Mouse (Mus musculus): Measurements from ENCODE around the gene Gnai3.

DNA sequence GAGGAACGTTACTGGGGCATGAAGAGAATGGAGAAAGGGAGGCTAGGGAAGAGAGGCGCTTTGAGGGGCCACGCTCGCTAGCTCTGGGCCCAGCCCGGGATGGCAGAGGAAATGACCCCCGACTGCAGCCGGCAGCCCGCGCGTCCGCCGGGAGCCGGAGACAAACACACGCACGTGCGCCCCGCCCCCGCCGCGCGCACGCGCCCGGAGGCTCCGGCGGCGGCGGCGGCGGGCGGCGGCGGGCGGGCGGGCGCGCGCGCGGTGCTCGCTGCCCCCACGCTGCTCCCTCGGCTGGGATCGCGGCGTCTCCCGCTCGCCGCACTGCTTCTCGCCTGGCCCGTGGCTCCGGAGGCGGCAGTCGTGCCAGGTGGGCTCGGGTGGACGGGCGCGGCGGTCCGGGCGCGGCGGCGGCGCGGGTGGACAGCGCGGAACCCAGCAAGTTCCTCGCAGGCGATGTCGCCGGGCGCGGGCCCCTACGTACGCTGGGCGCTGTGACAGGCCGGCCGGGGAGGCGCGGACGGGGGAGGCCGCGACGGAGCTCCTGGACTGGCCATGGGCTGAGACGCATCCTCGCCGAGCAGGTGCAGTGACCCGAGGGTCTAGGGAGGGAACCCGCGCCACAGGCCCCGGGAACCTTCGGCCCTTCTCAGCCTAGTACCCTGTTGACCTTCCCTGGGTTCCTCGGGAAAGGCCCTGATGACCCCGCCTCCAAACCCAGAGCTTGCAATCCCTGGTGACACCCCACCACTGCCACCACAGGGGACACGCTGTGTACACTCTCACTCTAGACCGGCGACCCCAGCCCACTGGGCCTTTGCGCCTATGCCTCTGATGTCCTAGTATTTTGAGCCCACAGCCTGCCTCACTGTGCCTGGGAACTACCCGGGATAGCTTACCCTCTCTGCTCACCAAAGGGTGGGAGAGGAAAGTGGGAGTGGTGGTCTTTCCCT lies 40.4 kb upstream of the Gnai3 start, which contains the start of gene Amigo1:
- TF ChIP-seq POLR2A (IDR thresholded peaks at IDR 0.05; ENCODE audit: borderline replicate concordance, extremely low read depth, low read depth, low read length) (no peak), CTCF (IDR thresholded peaks at IDR 0.05; ENCODE audit: insufficient read depth, low read length) (no peak)

Measured in lung, adult 2 months (tissue).